Mouse (Mus musculus): ENCODE measurements at regions not wholly inside any gene's neighbourhood (a gene's known extent, or its start where the extent isn't known, plus 50 kb on each side); places are given as distances from the start of the nearest gene placed in this dataset.

DNA sequence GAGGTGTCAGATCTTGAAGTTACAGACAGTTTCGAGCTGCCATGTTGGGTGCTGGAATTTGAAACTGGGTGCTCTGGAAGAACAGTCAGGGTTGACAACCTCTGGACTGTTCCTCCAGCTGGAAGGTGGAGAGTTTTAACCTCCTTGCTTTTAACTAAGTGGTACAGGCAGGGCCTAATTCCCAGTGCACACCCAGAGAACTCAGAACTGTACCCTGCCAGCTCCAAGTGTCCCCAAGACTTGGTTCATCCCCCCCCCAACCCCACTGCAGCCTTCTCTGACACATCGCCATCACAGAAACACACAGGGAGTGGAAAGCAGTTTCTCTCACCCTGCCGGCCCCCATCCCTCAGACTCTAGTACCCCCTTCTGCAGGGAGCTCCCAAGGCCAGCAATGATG, 228.2 kb upstream of the Nfe2l3 start:
- no peak for TF ChIP-seq POLR2A (IDR thresholded peaks at IDR 0.05; ENCODE audit: extremely low read depth, insufficient read depth, low read length)
- no peak for TF ChIP-seq CTCF (IDR thresholded peaks at IDR 0.05; ENCODE audit: low read depth, low read length)
